Mouse (Mus musculus): ENCODE measurements around the gene Bsx. TPM values are rescaled to one million over a fixed set of nuclear protein-coding genes. Genes with fewer than 3 reads are reported as not detected.
A peak's percentile ranks its signal among the peaks of the same experiment; 100 is the strongest.

Bsx gene
- total and polyA plus RNA-seq, 2 experiments from 2014 or later: not detected

- DNase-seq (ENCODE audit: low spot score): no peak
- H3K4me2 ChIP-seq (ENCODE audit: low read depth, low read length): no peak overlapping the region
- H3K36me3 ChIP-seq (replicated peaks; ENCODE audit: control insufficient read depth, insufficient read depth, low read length): no peaks in the 10 kb centered on the region
- H3K27ac ChIP-seq (ENCODE audit: low read depth): no peak overlapping the region
- H3K4me3 ChIP-seq (ENCODE audit: low read depth, low read length): no peak overlapping the region
- H3K9ac ChIP-seq (replicated peaks; ENCODE audit: low read depth, low read length): no peak overlapping the region
- ATAC-seq (ENCODE audit: insufficient read depth, low read depth): no peak
- no peaks in the 10 kb centered on the region for H3K27me3 ChIP-seq (ENCODE audit: control insufficient read depth, insufficient read depth, low read length)
- no peaks in the 10 kb centered on the region for H3K9me3 ChIP-seq (replicated peaks; ENCODE audit: control insufficient read depth, low read length)
- WGBS: 42% methylated on average over 3 of the region's 3 CpGs
- no peak for TF ChIP-seq EP300 (IDR thresholded peaks at IDR 0.05; ENCODE audit: low read depth)
- no peaks in the 10 kb centered on the region for H3K4me1 ChIP-seq (ENCODE audit: control insufficient read depth, insufficient read depth)
Observed at GRCm38 (mm10) chr9:40839662-40840061, 34.3 kb upstream of the Bsx start.

DNA sequence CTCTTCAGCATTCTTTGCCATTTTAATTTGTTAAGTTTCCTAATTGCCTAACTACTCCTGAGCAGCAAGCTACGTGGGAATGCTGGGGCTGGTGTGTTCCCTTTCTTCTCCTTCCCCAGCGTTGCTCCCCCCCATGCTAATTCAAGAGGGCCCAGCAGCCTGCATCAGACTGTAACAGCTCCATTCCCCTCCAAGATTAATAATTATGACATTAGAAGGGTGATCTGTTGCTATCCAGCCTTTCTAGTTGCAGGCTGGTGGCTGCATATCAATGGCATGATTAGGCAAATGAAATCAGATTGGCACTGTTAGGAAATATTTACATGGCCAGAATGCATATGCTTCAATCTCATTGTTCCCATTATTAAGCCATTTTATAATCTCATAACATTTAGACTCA lies 22.4 kb upstream of the Bsx start:
- TF ChIP-seq EP300 (IDR thresholded peaks at IDR 0.05; ENCODE audit: low read depth) (no peak), CTCF (IDR thresholded peaks at IDR 0.05; ENCODE audit: low read depth) (no peak)
- ATAC-seq (ENCODE audit: insufficient read depth, low read depth): no peak
- WGBS: 49% methylated on average over 2 of the region's 2 CpGs
- Histone ChIP-seq H3K27me3 (ENCODE audit: control insufficient read depth, insufficient read depth, low read length) (no peaks in the 10 kb centered on the region; the same call in 1 of the 2 replicates), H3K4me2 (ENCODE audit: low read depth, low read length) (no peak overlapping the region), H3K4me3 (ENCODE audit: low read depth, low read length) (no peak overlapping the region), H3K36me3 (replicated peaks; ENCODE audit: control insufficient read depth, insufficient read depth, low read length) (no peaks in the 10 kb centered on the region), H3K27ac (ENCODE audit: low read depth) (no peak overlapping the region), H3K9me3 (replicated peaks; ENCODE audit: control insufficient read depth, low read length) (no peaks in the 10 kb centered on the region), H3K9ac (replicated peaks; ENCODE audit: low read depth, low read length) (no peak overlapping the region), H3K4me1 (ENCODE audit: control insufficient read depth, insufficient read depth) (no peaks in the 10 kb centered on the region)
- no peak for DNase-seq (ENCODE audit: low spot score)

DNA sequence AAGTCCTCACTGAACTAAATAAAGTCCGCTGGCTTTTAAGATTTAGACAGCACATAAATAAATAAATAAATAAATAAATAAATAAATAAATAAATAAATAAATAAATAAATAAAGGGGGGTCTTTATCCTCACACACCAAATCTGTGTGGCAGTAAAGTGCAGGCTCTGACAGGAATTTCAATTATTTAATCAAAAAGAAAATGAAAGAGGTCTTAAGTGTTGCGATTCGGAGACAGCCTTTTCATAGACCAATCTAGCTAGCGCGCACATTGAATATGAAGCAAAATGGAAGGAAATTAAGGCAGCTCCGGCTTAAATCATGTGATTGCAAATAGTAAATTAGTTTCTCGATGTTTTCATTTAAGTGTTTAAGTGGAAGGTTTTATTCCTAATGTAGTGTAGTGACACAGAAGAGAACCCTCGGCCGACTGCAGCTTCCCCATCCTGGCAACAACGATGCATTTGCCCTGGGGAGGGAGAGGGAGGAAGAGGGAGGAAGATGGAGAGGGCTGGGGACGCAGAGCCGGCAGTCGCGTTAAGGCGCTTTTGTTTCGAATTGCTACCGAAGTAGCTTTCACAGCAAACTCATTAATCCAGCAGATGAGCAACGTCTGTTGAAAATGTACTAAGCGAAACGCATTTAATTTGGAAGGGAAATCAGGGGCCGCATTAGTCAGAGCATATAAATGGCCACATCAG lies 15.3 kb upstream of the Bsx start:
- Histone ChIP-seq H3K4me3 (ENCODE audit: low read depth, low read length) (peak overlapping the region; percentile 48), H3K9ac (replicated peaks; ENCODE audit: low read depth, low read length) (no peak overlapping the region), H3K36me3 (replicated peaks; ENCODE audit: control insufficient read depth, insufficient read depth, low read length) (no peaks in the 10 kb centered on the region), H3K27me3 (ENCODE audit: control insufficient read depth, insufficient read depth, low read length) (peaks cover 14% of the 10 kb centered on the region), H3K4me1 (ENCODE audit: control insufficient read depth, insufficient read depth) (peaks cover 8% of the 10 kb centered on the region), H3K9me3 (replicated peaks; ENCODE audit: control insufficient read depth, low read length) (no peaks in the 10 kb centered on the region), H3K27ac (ENCODE audit: low read depth) (no peak overlapping the region), H3K4me2 (ENCODE audit: low read depth, low read length) (peak overlapping the region; percentile 68)
- TF ChIP-seq EP300 (IDR thresholded peaks at IDR 0.05; ENCODE audit: low read depth) (no peak), CTCF (IDR thresholded peaks at IDR 0.05; ENCODE audit: low read depth) (no peak)
- WGBS: 11% methylated on average over 21 of the region's 21 CpGs
- ATAC-seq (ENCODE audit: insufficient read depth, low read depth) (no peak), DNase-seq (ENCODE audit: low spot score) (no peak)

DNA sequence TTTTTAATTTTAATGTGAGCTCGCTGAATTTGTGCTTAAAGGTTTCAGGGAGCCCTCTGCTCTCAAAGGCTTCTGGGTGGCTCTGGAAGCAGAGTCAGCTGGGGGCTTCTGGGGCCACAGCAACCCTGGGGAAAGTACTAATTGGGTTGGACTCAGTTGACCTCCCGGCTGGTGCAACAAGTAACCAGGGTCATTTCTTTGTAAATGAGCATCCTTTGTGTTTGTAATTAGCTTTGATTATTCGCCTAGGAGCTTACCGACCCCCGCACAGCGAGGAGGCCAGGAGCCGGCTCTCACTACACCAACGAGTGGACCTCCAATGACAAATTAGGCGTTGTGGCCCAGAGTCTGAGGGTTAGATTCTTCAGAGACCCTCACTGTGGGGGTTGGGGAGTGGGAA lies 14.7 kb upstream of the Bsx start:
- WGBS: 19% methylated on average over 9 of the region's 9 CpGs
- no peak overlapping the region for H3K9ac ChIP-seq (replicated peaks; ENCODE audit: low read depth, low read length)
- H3K4me3 ChIP-seq (ENCODE audit: low read depth, low read length): peak overlapping the region; percentile 48
- H3K27me3 ChIP-seq (ENCODE audit: control insufficient read depth, insufficient read depth, low read length): peaks cover 14% of the 10 kb centered on the region
- H3K9me3 ChIP-seq (replicated peaks; ENCODE audit: control insufficient read depth, low read length): no peaks in the 10 kb centered on the region
- H3K36me3 ChIP-seq (replicated peaks; ENCODE audit: control insufficient read depth, insufficient read depth, low read length): no peaks in the 10 kb centered on the region
- no peak for TF ChIP-seq EP300 (IDR thresholded peaks at IDR 0.05; ENCODE audit: low read depth)
- TF ChIP-seq CTCF (IDR thresholded peaks at IDR 0.05; ENCODE audit: low read depth): no peak
- H3K27ac ChIP-seq (ENCODE audit: low read depth): no peak overlapping the region
- ATAC-seq (ENCODE audit: insufficient read depth, low read depth) (no peak), DNase-seq (ENCODE audit: low spot score) (no peak)
- H3K4me1 ChIP-seq (ENCODE audit: control insufficient read depth, insufficient read depth): peaks cover 8% of the 10 kb centered on the region
- peak overlapping the region; percentile 68 for H3K4me2 ChIP-seq (ENCODE audit: low read depth, low read length)

DNA sequence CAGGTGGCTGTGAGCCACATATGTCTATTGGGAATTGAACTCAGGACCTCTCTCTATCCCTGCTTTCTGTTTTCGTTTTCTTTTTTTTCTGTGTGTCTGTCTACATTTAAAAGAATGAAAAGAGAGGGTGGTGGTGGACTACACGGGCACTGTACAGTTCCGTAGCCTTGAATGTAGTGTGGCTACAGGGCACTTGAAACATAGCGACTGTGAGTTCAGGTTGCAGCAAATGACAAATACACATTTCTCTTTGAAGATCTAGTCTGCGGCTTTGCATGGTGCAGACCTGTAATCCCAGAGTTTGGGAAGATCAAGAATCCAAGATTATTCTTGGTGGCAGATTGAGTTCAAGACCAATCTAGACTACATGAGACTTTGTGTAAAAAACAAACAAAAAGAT lies 3.6 kb upstream of the Bsx start:
- Histone ChIP-seq H3K27ac (ENCODE audit: low read depth) (no peak overlapping the region), H3K9me3 (replicated peaks; ENCODE audit: control insufficient read depth, low read length) (no peaks in the 10 kb centered on the region), H3K4me3 (ENCODE audit: low read depth, low read length) (no peak overlapping the region), H3K27me3 (ENCODE audit: control insufficient read depth, insufficient read depth, low read length) (peaks cover 60% of the 10 kb centered on the region), H3K36me3 (replicated peaks; ENCODE audit: control insufficient read depth, insufficient read depth, low read length) (no peaks in the 10 kb centered on the region), H3K4me1 (ENCODE audit: control insufficient read depth, insufficient read depth) (no peaks in the 10 kb centered on the region), H3K4me2 (ENCODE audit: low read depth, low read length) (no peak overlapping the region), H3K9ac (replicated peaks; ENCODE audit: low read depth, low read length) (no peak overlapping the region)
- TF ChIP-seq EP300 (IDR thresholded peaks at IDR 0.05; ENCODE audit: low read depth): no peak
- TF ChIP-seq CTCF (IDR thresholded peaks at IDR 0.05; ENCODE audit: low read depth): no peak
- whole genome bisulfite sequencing: 77% methylated on average over 5 of the region's 5 CpGs
- ATAC-seq (ENCODE audit: insufficient read depth, low read depth) (no peak), DNase-seq (ENCODE audit: low spot score) (no peak)

All from heart, postnatal 0 days (tissue).